Mouse (Mus musculus) hindbrain, embryonic 11.5 days (tissue): ENCODE results near the gene Elfn2. TPM values are rescaled to one million over a fixed set of nuclear protein-coding genes. Genes with fewer than 3 reads are reported as not detected.

Experiments
- ATAC-seq: fragments of 200-750 bp; cut with Nextera tagmentation; 2 replicates; pipeline ENCODE4 v1.8.0; 2017; ENCODE audit warnings: mild to moderate bottlenecking, moderate TSS enrichment, moderate library complexity; ENCODE audit not compliant: low FRiP score
- DNase-seq: peaks from one replicate; pipeline ENCODE4 v3.0.0-alpha.2; 2015; ENCODE audit warnings: low spot score
- H3K27ac ChIP-seq: fragments of 300-500 bp; sonication (generic); 2 replicates; pipeline ENCODE4 v1.5.1; 2014; ENCODE audit warnings: mild to moderate bottlenecking, low read depth, low read length
- H3K27me3 ChIP-seq: fragments of 300-500 bp; sonication (generic); 2 replicates; pipeline ENCODE4 v1.6.1; 2014; ENCODE audit warnings: mild to moderate bottlenecking, low read length, moderate library complexity, mixed read lengths; ENCODE audit not compliant: control insufficient read depth, insufficient read depth
- H3K36me3 ChIP-seq: fragments of 300-500 bp; sonication (generic); 2 replicates; pipeline ENCODE4 v1.6.1; 2014; ENCODE audit warnings: mild to moderate bottlenecking, low read length, moderate library complexity, mixed read lengths; ENCODE audit not compliant: control insufficient read depth, insufficient read depth
- H3K4me1 ChIP-seq: fragments of 300-500 bp; sonication (generic); replicated peaks from 2 replicates; pipeline ENCODE4 v1.6.1; 2014; ENCODE audit warnings: low read length, mixed read lengths; ENCODE audit not compliant: control insufficient read depth, insufficient read depth
- H3K4me2 ChIP-seq: fragments of 300-500 bp; sonication (generic); replicated peaks from 2 replicates; pipeline ENCODE4 v1.6.1; 2014; ENCODE audit warnings: mild to moderate bottlenecking, low read depth, low read length
- H3K4me3 ChIP-seq: fragments of 300-500 bp; sonication (generic); 2 replicates; pipeline ENCODE4 v1.5.1; 2014; ENCODE audit warnings: low read depth, low read length
- H3K9ac ChIP-seq: fragments of 300-500 bp; sonication (generic); 2 replicates; pipeline ENCODE4 v1.6.1; 2014; ENCODE audit warnings: low read depth, low read length
- H3K9me3 ChIP-seq: fragments of 300-500 bp; sonication (generic); 2 replicates; pipeline ENCODE4 v1.6.1; 2016; ENCODE audit warnings: low read length; ENCODE audit not compliant: control insufficient read depth
- WGBS: fragments of 180-500 bp; shearing (Covaris S2); extraction: QIAGEN DNeasy Blood & Tissue Kit; methylation state at CpG from one replicate; pipeline ENCODE4 v1.1.7; 2014; 5-methylcytosine and 5-hydroxymethylcytosine counted together
- polyA plus RNA-seq: library from polyadenylated mRNA; unstranded; fragments of >200 nt; fragmentation: Nextera tagmentation; extraction: Ambion mirVana; gene quantifications from 2 replicates; pipeline ENCODE4 v1.2.1, GENCODE M21; 2014

The Elfn2 gene
- polyA plus RNA-seq, 1 experiment from 2014 or later, result 0.85 TPM

GRCm38 (mm10) chr15:78699513-78699912, 19.1 kb downstream of the Elfn2 start:
- H3K4me3 ChIP-seq, result no peak overlapping the region
- ATAC-seq, result no peak
- no peaks in the 10 kb centered on the region for H3K27me3 ChIP-seq
- H3K4me1 ChIP-seq, result no peaks in the 10 kb centered on the region; the same call in 1 of the 2 replicates
- H3K9ac ChIP-seq, result no peak overlapping the region
- 63% methylated on average over 3 of the region's 3 CpGs for WGBS
- H3K27ac ChIP-seq, result no peak overlapping the region
- no peak overlapping the region for H3K4me2 ChIP-seq
- H3K9me3 ChIP-seq, result no peaks in the 10 kb centered on the region
- no peaks in the 10 kb centered on the region for H3K36me3 ChIP-seq
- DNase-seq, result no peak

GRCm38 (mm10) chr15:78698491-78699135, 20.0 kb downstream of the Elfn2 start:
- ATAC-seq (no peak), DNase-seq (no peak)
- H3K27ac ChIP-seq, result no peak overlapping the region
- H3K9me3 ChIP-seq, result no peaks in the 10 kb centered on the region
- no peak overlapping the region for H3K4me3 ChIP-seq
- H3K9ac ChIP-seq, result no peak overlapping the region
- H3K4me1 ChIP-seq, result no peaks in the 10 kb centered on the region; the same call in 1 of the 2 replicates
- H3K36me3 ChIP-seq, result no peaks in the 10 kb centered on the region
- H3K4me2 ChIP-seq, result no peak overlapping the region
- no peaks in the 10 kb centered on the region for H3K27me3 ChIP-seq
- 82% methylated on average over 13 of the region's 13 CpGs for WGBS

- Histone ChIP-seq H3K4me2 (no peak overlapping the region), H3K4me1 (no peaks in the 10 kb centered on the region; the same call in 1 of the 2 replicates), H3K27ac (no peak overlapping the region), H3K9ac (no peak overlapping the region), H3K9me3 (no peaks in the 10 kb centered on the region), H3K27me3 (no peaks in the 10 kb centered on the region), H3K4me3 (no peak overlapping the region), H3K36me3 (no peaks in the 10 kb centered on the region)
- 32% methylated on average over 5 of the region's 5 CpGs for WGBS
- DNase-seq (no peak), ATAC-seq (no peak)
Measured at GRCm38 (mm10) chr15:78698084-78698483, 20.5 kb downstream of the Elfn2 start.

GRCm38 (mm10) chr15:78695745-78696144, 22.8 kb downstream of the Elfn2 start:
- Histone ChIP-seq H3K4me3 (no peak overlapping the region), H3K27ac (no peak overlapping the region), H3K4me1 (no peaks in the 10 kb centered on the region; the same call in 1 of the 2 replicates), H3K9me3 (no peaks in the 10 kb centered on the region), H3K9ac (no peak overlapping the region), H3K4me2 (no peak overlapping the region), H3K36me3 (no peaks in the 10 kb centered on the region), H3K27me3 (no peaks in the 10 kb centered on the region)
- DNase-seq (no peak), ATAC-seq (no peak)
- WGBS, result 33% methylated on average over 5 of the region's 5 CpGs

- DNase-seq (no peak), ATAC-seq (no peak)
- no peaks in the 10 kb centered on the region for H3K27me3 ChIP-seq
- 60% methylated on average over 8 of the region's 8 CpGs for WGBS
- H3K27ac ChIP-seq, result no peak overlapping the region
- no peak overlapping the region for H3K4me2 ChIP-seq
- H3K4me3 ChIP-seq, result no peak overlapping the region
- H3K9me3 ChIP-seq, result no peaks in the 10 kb centered on the region
- H3K9ac ChIP-seq, result no peak overlapping the region
- no peaks in the 10 kb centered on the region; the same call in 1 of the 2 replicates for H3K4me1 ChIP-seq
- H3K36me3 ChIP-seq, result no peaks in the 10 kb centered on the region
Measured at GRCm38 (mm10) chr15:78692505-78692904, 26.1 kb downstream of the Elfn2 start.

GRCm38 (mm10) chr15:78690716-78691115, 27.9 kb downstream of the Elfn2 start:
- DNase-seq, result no peak
- Histone ChIP-seq H3K4me2 (no peak overlapping the region), H3K9ac (no peak overlapping the region), H3K9me3 (no peaks in the 10 kb centered on the region), H3K27me3 (no peaks in the 10 kb centered on the region; the same call in 1 of the 2 replicates), H3K27ac (no peak overlapping the region), H3K4me1 (no peaks in the 10 kb centered on the region; the same call in 1 of the 2 replicates), H3K36me3 (no peaks in the 10 kb centered on the region), H3K4me3 (no peak overlapping the region)
- WGBS, result 81% methylated on average over 2 of the region's 2 CpGs
- ATAC-seq, result no peak

- 62% methylated on average over 7 of the region's 7 CpGs for WGBS
- peaks cover 12% of the 10 kb centered on the region for H3K4me1 ChIP-seq
- no peak for ATAC-seq
- no peak for DNase-seq
- H3K9ac ChIP-seq, result no peak overlapping the region
- no peak overlapping the region for H3K4me3 ChIP-seq
- no peak overlapping the region for H3K4me2 ChIP-seq
- peaks cover 2% of the 10 kb centered on the region; the same call in 1 of the 2 replicates for H3K27me3 ChIP-seq
- no peaks in the 10 kb centered on the region for H3K9me3 ChIP-seq
- no peaks in the 10 kb centered on the region for H3K36me3 ChIP-seq
- no peak overlapping the region for H3K27ac ChIP-seq
Measured at GRCm38 (mm10) chr15:78686910-78687309, 31.7 kb downstream of the Elfn2 start.

GRCm38 (mm10) chr15:78684111-78684510, 34.5 kb downstream of the Elfn2 start:
- Histone ChIP-seq H3K9me3 (no peaks in the 10 kb centered on the region), H3K9ac (no peak overlapping the region), H3K36me3 (no peaks in the 10 kb centered on the region), H3K4me1 (peaks cover 22% of the 10 kb centered on the region), H3K4me2 (no peak overlapping the region), H3K27me3 (peaks cover 2% of the 10 kb centered on the region; the same call in 1 of the 2 replicates), H3K4me3 (no peak overlapping the region), H3K27ac (peak overlapping the region; percentile 77)
- DNase-seq (peak; percentile 38), ATAC-seq (peak; percentile 54)
- 10% methylated on average over 9 of the region's 9 CpGs for WGBS

GRCm38 (mm10) chr15:78683474-78683873, 35.1 kb downstream of the Elfn2 start:
- H3K9ac ChIP-seq, result no peak overlapping the region
- H3K36me3 ChIP-seq, result no peaks in the 10 kb centered on the region
- no peak overlapping the region for H3K4me3 ChIP-seq
- H3K27me3 ChIP-seq, result peaks cover 2% of the 10 kb centered on the region; the same call in 1 of the 2 replicates
- WGBS, result 18% methylated on average over 8 of the region's 8 CpGs
- DNase-seq (peak; percentile 55), ATAC-seq (peak; percentile 51; the same call in 1 of the 2 replicates)
- H3K4me2 ChIP-seq, result no peak overlapping the region
- H3K27ac ChIP-seq, result peak overlapping the region; percentile 77
- peaks cover 22% of the 10 kb centered on the region for H3K4me1 ChIP-seq
- H3K9me3 ChIP-seq, result no peaks in the 10 kb centered on the region
